Mouse (Mus musculus) intestine, embryonic 16.5 days (tissue): ENCODE results near the gene Fuz. TPM values are rescaled to one million over a fixed set of nuclear protein-coding genes. Genes with fewer than 3 reads are reported as not detected.
A peak's percentile ranks its signal among the peaks of the same experiment; 100 is the strongest.

Experiments
- ATAC-seq: fragments of 200-750 bp; cut with Nextera tagmentation; 2 replicates; pipeline ENCODE4 v1.8.0; 2017; ENCODE audit warnings: moderate TSS enrichment, moderate library complexity
- H3K27ac ChIP-seq: fragments of 300-500 bp; sonication (generic); 2 replicates; pipeline ENCODE4 v1.5.1; 2014; ENCODE audit warnings: mild to moderate bottlenecking, low read length
- H3K27me3 ChIP-seq: fragments of 300-500 bp; sonication (generic); replicated peaks from 2 replicates; pipeline ENCODE4 v1.6.1; 2014; ENCODE audit warnings: low read length, control low read depth, mixed read lengths; ENCODE audit not compliant: control insufficient read depth, insufficient read depth
- H3K36me3 ChIP-seq: fragments of 300-500 bp; sonication (generic); 2 replicates; pipeline ENCODE4 v1.6.1; 2014; ENCODE audit warnings: low read length, control low read depth; ENCODE audit not compliant: control insufficient read depth, insufficient read depth
- H3K4me1 ChIP-seq: fragments of 300-500 bp; sonication (generic); 2 replicates; pipeline ENCODE4 v1.6.1; 2014; ENCODE audit warnings: low read length, control low read depth, mixed read lengths; ENCODE audit not compliant: control insufficient read depth, insufficient read depth
- H3K4me2 ChIP-seq: fragments of 300-500 bp; sonication (generic); 2 replicates; pipeline ENCODE4 v1.6.1; 2014; ENCODE audit warnings: low read depth, low read length, control low read depth
- H3K4me3 ChIP-seq: fragments of 300-500 bp; sonication (generic); 2 replicates; pipeline ENCODE4 v1.5.1; 2014; ENCODE audit warnings: mild to moderate bottlenecking, low read length
- H3K9ac ChIP-seq: fragments of 300-500 bp; sonication (generic); 2 replicates; pipeline ENCODE4 v1.6.1; 2014; ENCODE audit warnings: low read depth, low read length
- H3K9me3 ChIP-seq: fragments of 300-500 bp; sonication (generic); 2 replicates; pipeline ENCODE4 v1.6.1; 2016; ENCODE audit warnings: low read length, control low read depth; ENCODE audit not compliant: control insufficient read depth
- WGBS: fragments of 180-500 bp; shearing (Covaris S2); extraction: QIAGEN DNeasy Blood & Tissue Kit; methylation state at CpG from one replicate; pipeline ENCODE4 v1.1.7; 2014; 5-methylcytosine and 5-hydroxymethylcytosine counted together
- polyA plus RNA-seq: library from polyadenylated mRNA; unstranded; fragments of >200 nt; fragmentation: Nextera tagmentation; extraction: Ambion mirVana; gene quantifications from 2 replicates; pipeline ENCODE4 v1.2.1, GENCODE M21; 2015

Fuz gene
- polyA plus RNA-seq, 1 experiment from 2014 or later = 18.2 TPM

GRCm38 (mm10) chr7:44883036-44883435 is 12.8 kb upstream of the Fuz start:
- 92% methylated on average over 3 of the region's 3 CpGs for WGBS
- Histone ChIP-seq H3K36me3 (peaks cover 32% of the 10 kb centered on the region), H3K4me1 (no peaks in the 10 kb centered on the region), H3K9me3 (no peaks in the 10 kb centered on the region), H3K9ac (no peak overlapping the region), H3K4me3 (no peak overlapping the region), H3K27ac (no peak overlapping the region), H3K27me3 (no peaks in the 10 kb centered on the region), H3K4me2 (no peak overlapping the region)
- ATAC-seq = no peak

GRCm38 (mm10) chr7:44884637-44885036 is 11.2 kb upstream of the Fuz start:
- no peak for ATAC-seq
- Histone ChIP-seq H3K27ac (no peak overlapping the region), H3K36me3 (peaks cover 27% of the 10 kb centered on the region), H3K27me3 (no peaks in the 10 kb centered on the region), H3K4me3 (no peak overlapping the region), H3K9me3 (no peaks in the 10 kb centered on the region), H3K4me2 (no peak overlapping the region), H3K9ac (no peak overlapping the region), H3K4me1 (no peaks in the 10 kb centered on the region)
- 98% methylated on average over 5 of the region's 5 CpGs for WGBS

- no peak overlapping the region for H3K4me2 ChIP-seq
- no peak overlapping the region for H3K9ac ChIP-seq
- peaks cover 15% of the 10 kb centered on the region for H3K4me1 ChIP-seq
- ATAC-seq = no peak
- no peak overlapping the region for H3K4me3 ChIP-seq
- no peaks in the 10 kb centered on the region for H3K27me3 ChIP-seq
- 90% methylated on average over 7 of the region's 7 CpGs for WGBS
- no peak overlapping the region for H3K27ac ChIP-seq
- H3K9me3 ChIP-seq = no peaks in the 10 kb centered on the region
- H3K36me3 ChIP-seq = peaks cover 19% of the 10 kb centered on the region
Observed at GRCm38 (mm10) chr7:44886964-44887363, 8.9 kb upstream of the Fuz start.

- H3K27ac ChIP-seq = no peak overlapping the region
- WGBS = 86% methylated on average over 13 of the region's 13 CpGs
- H3K9me3 ChIP-seq = no peaks in the 10 kb centered on the region
- no peak overlapping the region for H3K4me2 ChIP-seq
- H3K36me3 ChIP-seq = peaks cover 10% of the 10 kb centered on the region
- ATAC-seq = no peak
- no peak overlapping the region for H3K4me3 ChIP-seq
- H3K4me1 ChIP-seq = peaks cover 20% of the 10 kb centered on the region
- H3K27me3 ChIP-seq = no peaks in the 10 kb centered on the region
- H3K9ac ChIP-seq = no peak overlapping the region
Observed at GRCm38 (mm10) chr7:44888256-44889105, 7.4 kb upstream of the Fuz start.

GRCm38 (mm10) chr7:44890180-44890579 is 5.7 kb upstream of the Fuz start:
- H3K27ac ChIP-seq = no peak overlapping the region
- ATAC-seq = no peak
- no peaks in the 10 kb centered on the region for H3K9me3 ChIP-seq
- no peak overlapping the region for H3K4me2 ChIP-seq
- H3K4me1 ChIP-seq = peaks cover 23% of the 10 kb centered on the region
- 75% methylated on average over 6 of the region's 7 CpGs for WGBS
- H3K9ac ChIP-seq = 0 out of 2 replicates have a peak overlapping the region, but pooled peaks have one; percentile 27
- no peaks in the 10 kb centered on the region for H3K27me3 ChIP-seq
- no peaks in the 10 kb centered on the region for H3K36me3 ChIP-seq
- no peak overlapping the region for H3K4me3 ChIP-seq

GRCm38 (mm10) chr7:44890737-44891136 is 5.1 kb upstream of the Fuz start:
- peak overlapping the region; percentile 87; the same call in 1 of the 2 replicates for H3K4me3 ChIP-seq
- no peaks in the 10 kb centered on the region for H3K36me3 ChIP-seq
- peak overlapping the region; percentile 27; the same call in 1 of the 2 replicates for H3K9ac ChIP-seq
- no peaks in the 10 kb centered on the region for H3K27me3 ChIP-seq
- no peak overlapping the region for H3K27ac ChIP-seq
- no peak for ATAC-seq
- peaks cover 24% of the 10 kb centered on the region for H3K4me1 ChIP-seq
- H3K4me2 ChIP-seq = peak overlapping the region; percentile 15
- WGBS = 82% methylated on average over 4 of the region's 4 CpGs
- no peaks in the 10 kb centered on the region for H3K9me3 ChIP-seq

GRCm38 (mm10) chr7:44891611-44892010 is 4.3 kb upstream of the Fuz start:
- peak overlapping the region; percentile 93 for H3K27ac ChIP-seq
- H3K36me3 ChIP-seq = no peaks in the 10 kb centered on the region
- peak overlapping the region; percentile 87 for H3K4me3 ChIP-seq
- H3K9me3 ChIP-seq = no peaks in the 10 kb centered on the region
- H3K9ac ChIP-seq = peak overlapping the region; percentile 93
- H3K27me3 ChIP-seq = no peaks in the 10 kb centered on the region
- peaks cover 27% of the 10 kb centered on the region for H3K4me1 ChIP-seq
- peak overlapping the region; percentile 88 for H3K4me2 ChIP-seq
- 11% methylated on average over 6 of the region's 6 CpGs for WGBS
- peak; percentile 29; the same call in 1 of the 2 replicates for ATAC-seq

GRCm38 (mm10) chr7:44892276-44892921 is 3.5 kb upstream of the Fuz start, which contains the start of gene Med25:
Gene Med25, minus strand, starts transcription at chr7:44892712.
- Histone ChIP-seq H3K9me3 (no peaks in the 10 kb centered on the region), H3K9ac (peak within 1 kb of the TSS; percentile 93), H3K4me3 (peak within 1 kb of the TSS; percentile 87), H3K27ac (peak within 1 kb of the TSS; percentile 93), H3K4me1 (peaks cover 31% of the 10 kb centered on the region), H3K4me2 (peak within 1 kb of the TSS; percentile 88), H3K27me3 (no peaks in the 10 kb centered on the region), H3K36me3 (no peaks in the 10 kb centered on the region)
- ATAC-seq = peak; percentile 77
- under 1% methylated on average over 56 of the region's 56 CpGs for WGBS

GRCm38 (mm10) chr7:44893197-44893596 is 2.7 kb upstream of the Fuz start:
- H3K9ac ChIP-seq = no peak overlapping the region
- H3K4me3 ChIP-seq = no peak overlapping the region
- H3K9me3 ChIP-seq = no peaks in the 10 kb centered on the region
- 19% methylated on average over 8 of the region's 8 CpGs for WGBS
- ATAC-seq = no peak
- peak overlapping the region; percentile 77 for H3K27ac ChIP-seq
- peak overlapping the region; percentile 20; the same call in 1 of the 2 replicates for H3K4me2 ChIP-seq
- no peaks in the 10 kb centered on the region for H3K27me3 ChIP-seq
- no peaks in the 10 kb centered on the region for H3K36me3 ChIP-seq
- peaks cover 34% of the 10 kb centered on the region for H3K4me1 ChIP-seq
